Mouse (Mus musculus): ENCODE data around the gene Cxcl14.

Gene Cxcl14

DNA sequence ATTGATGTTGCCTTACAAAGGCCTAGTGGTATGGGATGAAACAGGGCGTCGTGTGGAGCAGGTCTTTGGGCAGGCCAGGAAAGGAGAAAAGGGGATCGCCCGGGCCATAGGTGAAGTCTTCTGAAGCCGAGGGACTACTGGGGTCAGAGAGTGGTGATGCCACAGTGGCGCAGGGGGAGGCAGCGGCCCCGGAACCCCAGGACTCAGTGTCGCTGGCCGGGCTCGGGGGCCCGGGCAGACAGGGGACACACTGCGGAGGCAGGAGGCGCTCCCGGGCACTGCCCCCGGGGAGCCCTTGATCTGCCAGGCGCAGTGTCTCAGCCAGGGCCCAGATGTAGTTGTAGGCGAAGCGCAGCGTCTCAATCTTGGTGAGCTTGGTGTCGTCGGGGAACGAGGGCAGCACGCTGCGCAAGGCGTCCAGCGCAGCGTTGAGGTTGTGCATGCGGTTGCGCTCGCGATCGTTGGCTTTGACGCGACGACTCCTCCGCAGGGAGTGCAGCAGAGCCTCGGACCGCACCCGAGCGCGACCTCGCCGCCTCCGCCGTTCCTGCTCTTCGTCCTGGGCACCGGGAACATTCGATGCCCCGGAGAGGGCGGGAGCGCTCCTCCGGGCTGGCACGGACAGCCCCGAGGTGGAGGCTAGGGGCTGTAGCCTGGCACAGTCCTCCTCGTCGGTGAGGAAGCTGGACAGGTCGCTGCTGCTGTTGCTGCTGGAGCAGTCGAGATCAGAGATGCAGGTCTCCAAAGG is 45.0 kb downstream of the Cxcl14 start:
- DNase-seq (ENCODE audit: low spot score): no peak

DNA sequence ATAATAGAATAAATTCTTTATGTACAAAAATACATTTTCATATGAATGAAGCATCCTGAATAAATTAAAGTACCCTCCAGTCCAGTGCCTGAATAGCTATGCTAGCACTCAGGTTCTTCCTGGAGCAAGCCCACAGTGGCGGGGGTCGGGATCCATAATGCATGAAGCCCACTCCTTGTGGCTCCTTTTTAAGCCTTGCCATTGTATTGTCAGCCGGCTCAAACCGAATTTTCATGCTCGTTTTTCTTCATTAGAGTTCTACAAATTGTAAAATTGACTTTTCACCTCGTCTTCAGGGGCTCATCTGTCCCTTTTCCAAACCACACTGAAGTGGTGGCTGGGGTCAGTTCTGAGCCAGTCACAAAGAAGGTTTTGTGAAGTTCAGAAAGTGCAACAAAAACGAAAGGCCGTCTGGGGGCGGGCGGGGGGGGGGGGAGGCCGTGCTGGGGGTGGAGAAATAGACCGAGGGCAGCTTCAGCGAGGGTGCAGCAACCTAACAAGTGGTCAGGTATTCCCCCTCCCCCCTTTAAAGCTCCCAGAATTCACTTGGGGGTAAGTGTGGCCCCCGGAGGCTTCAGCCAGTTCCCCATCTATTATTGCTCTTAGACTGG is 45.7 kb downstream of the Cxcl14 start:
- DNase-seq (ENCODE audit: low spot score): no peak

DNA sequence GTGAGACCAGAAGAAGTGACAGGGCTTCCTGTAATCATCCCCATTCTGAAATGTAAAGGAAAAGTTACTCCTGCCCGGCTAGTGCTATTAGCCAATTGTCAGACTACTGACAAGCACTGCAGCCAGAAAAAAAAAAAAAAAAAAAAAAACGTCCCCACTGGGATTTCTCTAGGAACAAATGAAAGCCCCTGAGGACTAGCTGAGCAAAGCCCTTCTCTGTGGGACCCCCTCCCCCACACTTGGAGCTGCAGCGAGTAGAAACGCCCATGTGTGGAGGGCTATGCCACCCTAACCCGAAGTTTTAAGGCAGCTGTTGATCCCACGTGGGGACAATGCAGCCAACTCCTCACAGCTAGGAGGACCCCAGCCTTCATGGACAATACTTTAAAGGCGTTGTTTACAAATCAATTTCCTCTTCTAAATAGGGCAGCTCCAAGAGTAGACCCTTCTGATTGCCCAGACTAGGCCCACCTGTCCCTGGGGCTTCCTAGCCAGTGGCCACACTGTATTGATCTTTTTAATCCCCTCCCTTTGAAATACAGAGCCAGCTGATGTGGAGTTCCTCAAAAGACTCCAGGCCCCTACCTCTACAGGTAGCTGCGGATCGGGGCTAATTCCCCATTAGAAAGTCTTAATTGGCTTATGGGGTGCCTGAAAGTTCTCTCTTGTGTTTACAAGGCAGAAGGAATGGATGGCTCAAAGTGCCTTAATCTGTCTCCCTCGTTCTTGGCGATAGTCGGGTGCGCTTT is 46.6 kb downstream of the Cxcl14 start:
- DNase-seq (ENCODE audit: low spot score): no peak

DNA sequence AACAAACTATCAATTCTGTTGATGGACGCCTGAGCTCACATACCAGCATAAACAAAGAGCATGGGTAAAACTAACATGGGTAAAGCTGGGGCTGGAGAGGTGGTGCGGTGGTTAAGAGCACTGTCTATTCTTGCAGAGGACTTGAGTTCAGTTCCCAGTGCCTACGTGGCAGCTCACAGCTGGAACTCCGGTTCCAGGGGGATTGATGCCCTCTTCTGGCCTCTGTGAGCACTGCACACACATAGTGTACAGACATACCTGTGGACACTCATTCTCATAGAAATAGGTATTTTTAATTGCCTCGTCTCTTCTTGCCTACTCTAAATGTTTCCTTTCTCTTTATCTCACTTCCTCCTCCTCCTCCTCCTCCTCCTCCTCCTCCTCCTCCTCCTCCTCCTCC is 53.2 kb downstream of the Cxcl14 start:
- no peak for DNase-seq (ENCODE audit: low spot score)

DNA sequence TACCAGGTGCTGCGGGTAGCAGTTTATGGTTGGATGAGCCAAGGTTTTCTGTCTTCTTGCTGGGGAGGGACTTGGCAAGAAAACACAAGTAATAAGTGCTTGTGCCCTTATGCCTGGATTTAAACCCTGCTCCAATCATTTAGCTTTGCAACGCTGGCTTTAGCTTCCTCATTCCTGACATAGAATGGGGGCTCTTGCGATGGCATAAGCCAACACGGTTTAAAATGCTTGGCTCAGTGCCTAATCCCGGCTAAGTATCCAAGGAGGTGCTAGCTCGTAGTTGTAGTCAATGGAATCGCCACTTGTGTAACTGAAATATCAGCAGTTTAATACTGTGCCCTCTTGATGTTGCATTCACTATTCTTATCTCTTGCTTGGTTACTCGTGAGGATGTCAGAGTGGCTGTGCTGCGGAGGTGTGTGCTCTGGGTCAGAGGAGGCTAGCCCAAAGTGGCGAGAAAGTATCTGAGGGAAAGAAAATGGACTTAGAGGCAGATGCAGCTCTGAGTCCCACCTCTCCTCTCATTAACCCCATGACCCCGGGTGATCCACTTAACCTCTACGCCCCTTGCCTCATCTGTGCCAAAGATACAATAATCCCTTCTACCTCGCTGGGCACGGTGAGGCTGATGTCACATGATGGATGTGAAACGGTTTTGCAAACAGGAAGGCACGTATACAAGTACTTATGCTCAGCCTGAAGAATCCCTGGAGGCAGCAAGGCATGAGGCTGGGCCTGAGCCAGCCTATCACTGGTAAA is 56.2 kb downstream of the Cxcl14 start:
- DNase-seq (ENCODE audit: low spot score): no peak

All from left cerebral cortex, adult 11 months (tissue).